Mouse (Mus musculus) megakaryocyte, embryonic 14.5 days (primary cell): ENCODE data around the gene Olfr672.

ENCODE experiments used
- FLI1 ChIP-seq: IDR thresholded peaks from 2 replicates; pipeline ENCODE4 v1.6.1; 2012; ENCODE audit warnings: low read length, inconsistent platforms, mixed read lengths
- GATA1 ChIP-seq: IDR thresholded peaks from 3 replicates; pipeline ENCODE4 v1.6.1; 2012; ENCODE audit warnings: mixed read lengths, low read length, inconsistent platforms, borderline replicate concordance

DNA sequence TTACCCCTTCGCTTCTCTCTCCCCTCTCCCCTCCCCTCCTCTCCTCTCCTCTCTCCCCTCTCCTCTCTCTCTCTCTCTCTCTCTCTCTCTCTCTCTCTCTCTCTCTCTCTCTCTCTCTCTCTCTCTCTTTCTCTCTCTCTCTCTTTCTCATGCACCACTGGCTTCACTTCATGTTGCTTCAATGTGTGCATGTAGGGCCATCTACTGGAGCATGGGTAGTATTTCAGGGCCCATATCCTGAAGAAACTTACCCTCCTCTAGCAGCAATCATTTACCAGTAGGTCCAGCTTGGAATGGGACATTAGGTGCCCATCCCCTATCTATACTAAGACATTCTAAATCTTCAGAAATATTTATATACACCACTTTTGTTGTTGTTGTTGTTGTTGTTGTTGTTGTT, 20.7 kb upstream of the Olfr672 start:
- no peak for TF ChIP-seq GATA1
- no peak for TF ChIP-seq FLI1
